Mouse (Mus musculus) urinary bladder, postnatal 14 days (tissue): Measurements from ENCODE around the gene Strbp.
A peak's percentile ranks its signal among the peaks of the same experiment; 100 is the strongest.

ENCODE experiments used
- DNase-seq: peaks from one replicate; pipeline ENCODE4 v3.0.0; 2021; ENCODE audit warnings: low spot score

Strbp gene

DNA sequence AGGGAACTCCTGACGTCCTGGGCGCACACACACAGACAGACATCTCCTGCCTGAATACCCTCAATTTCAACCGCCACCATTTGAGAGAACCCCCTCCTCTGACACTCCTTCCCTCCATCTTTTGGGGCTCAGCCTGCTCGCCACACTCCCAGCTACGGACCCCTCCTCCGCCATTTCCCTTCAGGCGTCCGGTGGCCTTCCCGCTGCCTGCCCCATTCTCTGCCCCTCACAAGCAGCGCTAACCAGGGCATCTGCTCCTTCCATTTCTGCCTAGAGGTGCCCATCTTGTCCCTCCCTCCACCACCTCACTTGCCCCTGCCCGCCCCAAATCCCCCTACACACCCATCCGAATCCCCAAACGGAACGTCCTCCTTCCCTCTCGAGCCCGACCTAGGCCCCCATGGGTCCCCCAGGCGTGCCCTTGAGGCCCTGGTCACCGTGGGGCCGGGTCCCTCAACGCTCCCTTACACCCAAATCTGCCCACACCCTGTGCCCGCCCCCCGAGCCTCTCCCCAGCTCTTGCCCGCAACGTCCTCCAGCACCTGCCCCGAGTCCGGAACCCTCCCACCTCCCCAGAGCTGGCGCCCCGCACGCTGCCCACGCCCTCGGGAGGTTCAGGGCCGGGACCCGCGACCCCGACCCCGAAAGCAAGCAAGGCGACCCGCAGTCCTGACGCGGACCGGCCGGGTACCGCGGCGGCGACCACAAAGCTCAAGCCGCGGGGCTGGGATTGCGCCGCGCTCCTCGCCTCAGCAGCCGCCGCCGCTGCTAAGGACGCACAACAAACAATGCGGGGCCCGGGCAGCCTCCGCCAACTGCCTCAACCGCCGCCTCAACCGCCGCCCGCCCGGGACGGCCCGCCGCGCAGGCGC, 1.1 kb downstream of the Strbp start:
- peak; percentile 19 for DNase-seq

DNA sequence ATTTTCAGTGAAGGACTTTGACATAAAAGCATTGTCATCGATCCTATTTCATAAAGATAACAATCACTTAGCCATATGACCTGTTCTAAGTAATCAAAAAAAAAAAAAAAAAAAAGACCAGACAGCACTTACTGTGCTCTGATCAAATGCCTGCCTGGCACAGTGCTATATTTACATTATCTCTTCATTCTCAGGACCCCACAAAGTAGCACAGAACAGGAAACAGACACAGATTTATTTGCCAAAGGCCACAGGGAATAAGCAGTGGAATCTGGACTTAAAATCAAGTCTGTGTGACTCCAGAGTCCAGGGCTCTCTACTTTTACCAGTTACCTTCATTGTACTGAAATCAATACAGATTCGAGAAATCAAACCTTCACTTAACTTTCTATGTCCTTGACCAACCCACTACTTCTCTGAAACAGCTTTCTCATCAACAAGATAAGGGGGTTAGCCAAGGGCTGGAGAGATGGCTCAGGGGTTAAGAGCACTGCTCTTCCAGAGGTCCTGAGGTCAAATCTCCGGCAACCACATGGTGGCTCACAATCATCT, 14.5 kb downstream of the Strbp start:
- DNase-seq, result no peak

DNA sequence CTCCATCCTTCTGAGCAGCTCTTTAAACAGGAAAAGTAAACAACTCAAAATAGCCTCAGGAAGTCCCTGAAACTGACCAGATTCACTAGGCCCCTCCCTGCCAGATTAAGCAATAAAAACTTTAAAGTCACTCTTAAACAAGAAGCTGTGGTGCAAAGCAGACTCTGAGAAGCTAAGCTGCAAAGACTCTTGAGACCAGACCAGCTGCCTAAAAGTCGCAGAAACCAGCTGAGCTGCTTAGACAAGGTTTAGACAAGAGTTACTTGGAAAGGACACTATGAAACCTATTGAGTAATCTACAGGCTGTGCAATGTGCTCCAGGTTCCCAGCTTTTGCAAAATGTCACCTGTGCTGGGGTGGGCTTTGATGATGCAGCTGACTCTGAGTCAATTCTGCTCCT, 16.6 kb downstream of the Strbp start:
- DNase-seq, result no peak

DNA sequence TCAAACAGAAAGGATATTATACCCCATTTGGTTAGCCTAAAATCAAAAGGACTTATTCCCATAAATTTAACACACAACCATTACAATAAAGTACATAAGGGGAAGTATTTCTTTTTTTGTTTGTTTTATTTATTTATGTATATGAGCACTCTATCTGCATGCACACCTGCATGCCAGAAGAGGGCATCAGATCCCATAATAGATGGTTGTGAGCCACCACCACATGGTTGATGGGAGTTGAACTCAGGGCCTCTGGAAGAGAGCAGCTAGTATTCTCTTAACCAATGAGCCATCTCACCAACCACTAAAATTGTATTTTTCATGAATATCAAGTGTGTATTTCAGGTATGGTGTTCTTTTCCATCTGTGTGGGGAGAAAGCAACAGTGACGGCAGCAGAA, 18.8 kb downstream of the Strbp start:
- DNase-seq, result no peak

DNA sequence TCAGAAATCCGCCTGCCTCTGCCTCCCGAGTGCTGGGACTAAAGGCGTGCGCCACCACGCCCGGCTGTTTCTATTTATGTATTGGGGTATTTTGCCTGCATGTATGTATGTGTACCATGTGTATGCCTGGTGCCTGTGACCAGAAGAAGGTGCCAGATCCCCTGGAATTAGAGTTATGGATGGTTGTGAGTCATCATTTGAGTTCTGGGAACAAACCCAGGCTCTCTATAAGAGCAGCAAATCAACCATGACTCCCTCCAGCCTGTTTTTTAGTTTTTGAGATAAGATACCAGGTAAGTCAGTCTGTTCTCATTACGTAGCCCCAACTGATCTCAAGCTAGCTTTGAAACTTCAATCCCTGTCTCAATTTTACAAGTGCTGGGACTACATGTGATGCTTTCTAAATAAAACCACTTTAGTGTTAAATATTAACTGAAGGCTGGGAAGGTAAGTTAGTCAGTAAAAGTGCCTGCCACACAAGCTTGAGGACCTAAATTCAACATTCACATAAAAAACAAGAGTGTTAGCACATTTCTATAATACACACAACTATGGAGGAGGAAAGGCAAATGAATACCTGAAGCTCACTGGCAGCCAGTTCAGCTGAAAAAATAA, 21.4 kb downstream of the Strbp start:
- no peak for DNase-seq

DNA sequence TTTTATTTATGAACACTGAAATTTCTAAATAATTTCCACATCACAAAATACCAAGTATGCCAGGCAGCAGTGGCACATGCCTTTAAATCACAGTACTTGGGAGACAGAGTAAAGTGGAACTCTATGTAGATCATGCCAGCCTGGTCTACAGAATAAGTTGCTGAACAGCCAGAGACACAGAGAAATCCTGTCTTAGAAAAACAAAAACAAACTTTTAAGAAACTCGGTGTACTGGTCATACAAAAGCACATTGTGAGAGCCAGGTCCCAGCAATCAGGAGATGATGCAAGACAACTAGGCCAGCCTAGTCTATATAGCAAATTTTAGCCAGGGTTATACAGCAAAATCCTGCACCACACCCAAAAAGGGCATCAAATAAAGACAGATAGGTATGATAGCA, 52.6 kb downstream of the Strbp start:
- DNase-seq, result no peak

DNA sequence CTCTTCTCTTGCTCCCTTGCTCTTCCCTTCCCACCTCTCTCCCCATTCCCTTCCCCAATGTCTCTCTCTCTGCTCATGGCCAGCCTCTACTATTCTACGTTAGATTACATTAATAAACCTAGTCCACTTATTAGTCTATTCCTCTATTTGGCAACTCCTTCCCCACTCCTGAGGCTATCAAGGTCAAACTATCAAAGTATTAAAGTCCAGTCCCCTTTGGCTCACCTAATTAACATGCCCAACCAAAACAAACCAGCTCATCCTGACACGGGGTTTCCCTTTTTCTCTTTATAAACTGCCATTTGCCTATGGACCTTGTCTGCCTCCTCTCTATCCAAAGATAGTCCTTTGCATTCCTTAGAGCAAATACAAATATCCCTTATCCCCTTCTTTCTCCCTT, 54.1 kb downstream of the Strbp start:
- no peak for DNase-seq

DNA sequence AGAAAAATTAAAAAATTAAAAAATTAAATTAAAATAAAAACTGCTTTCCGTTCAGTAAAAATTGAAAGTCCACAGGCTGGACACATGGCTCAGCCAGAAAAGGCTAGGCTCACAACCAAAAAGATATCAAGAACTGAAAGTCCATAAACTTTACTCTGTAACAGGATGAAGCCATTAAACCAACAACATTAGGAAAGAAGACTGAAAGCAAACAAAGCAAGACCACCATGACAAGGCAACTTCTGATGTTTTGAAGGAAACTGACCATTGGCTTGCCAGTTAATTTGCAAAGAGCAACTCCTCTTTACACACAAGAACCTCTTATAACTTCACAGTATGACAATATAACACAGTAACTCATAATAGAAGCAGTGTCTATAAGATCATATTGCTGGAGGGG, 54.7 kb downstream of the Strbp start:
- DNase-seq, result no peak

DNA sequence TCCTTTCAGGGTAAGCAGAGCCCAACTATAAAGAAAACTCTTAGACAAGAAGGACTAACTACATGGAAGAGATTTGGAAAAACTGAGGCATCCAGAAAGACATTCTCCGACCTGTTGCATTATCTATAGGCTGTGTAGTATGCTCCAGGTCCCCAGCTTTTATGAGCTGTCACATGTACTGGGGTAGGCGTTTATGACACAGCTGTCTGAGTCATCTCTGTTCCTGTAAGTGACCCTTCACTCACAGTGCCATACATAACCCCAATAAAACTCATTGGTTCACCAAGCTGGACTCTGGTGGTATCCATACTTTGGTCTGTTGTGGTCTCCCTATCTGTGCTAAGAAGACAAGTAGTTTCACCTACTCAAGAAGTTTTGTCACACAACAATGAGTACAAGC, 80.3 kb downstream of the Strbp start:
- no peak for DNase-seq

DNA sequence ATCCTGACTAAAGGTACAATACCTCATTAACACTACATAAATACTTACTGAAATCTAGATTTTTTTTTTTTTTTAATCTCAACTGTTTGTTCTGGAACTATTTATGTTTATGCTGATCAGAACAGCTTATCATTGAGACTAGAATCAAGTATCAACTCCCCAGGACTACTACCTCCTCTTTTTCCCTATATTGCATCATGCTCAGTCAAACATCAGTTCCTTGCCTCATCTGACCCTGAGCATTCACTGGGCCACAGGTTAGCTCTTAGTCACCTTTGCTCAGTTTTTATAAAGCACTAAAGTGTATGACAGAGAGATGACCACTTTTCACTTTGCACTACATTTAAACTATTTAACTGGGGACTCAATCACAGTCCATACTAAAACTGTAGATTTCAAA, 115.7 kb downstream of the Strbp start:
- DNase-seq, result no peak

DNA sequence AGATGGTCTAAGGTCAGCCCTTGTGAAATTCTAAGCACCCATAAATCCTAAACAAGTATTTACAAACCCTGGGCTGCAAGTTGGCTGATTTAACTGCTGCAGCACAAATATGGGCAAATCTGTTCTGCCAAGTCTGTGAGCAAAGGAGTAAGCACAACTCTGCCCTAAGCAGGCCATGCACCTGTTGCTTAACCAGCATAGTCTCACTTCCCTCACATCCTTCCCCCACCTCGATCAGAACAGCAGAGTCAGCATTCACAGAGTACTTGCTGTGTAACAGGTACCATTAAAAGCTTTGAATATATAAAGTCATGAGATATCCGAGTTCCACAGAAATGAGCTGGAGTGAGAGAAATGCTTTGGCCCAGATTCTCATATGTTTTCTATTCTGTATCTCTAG, 125.5 kb downstream of the Strbp start:
- no peak for DNase-seq

DNA sequence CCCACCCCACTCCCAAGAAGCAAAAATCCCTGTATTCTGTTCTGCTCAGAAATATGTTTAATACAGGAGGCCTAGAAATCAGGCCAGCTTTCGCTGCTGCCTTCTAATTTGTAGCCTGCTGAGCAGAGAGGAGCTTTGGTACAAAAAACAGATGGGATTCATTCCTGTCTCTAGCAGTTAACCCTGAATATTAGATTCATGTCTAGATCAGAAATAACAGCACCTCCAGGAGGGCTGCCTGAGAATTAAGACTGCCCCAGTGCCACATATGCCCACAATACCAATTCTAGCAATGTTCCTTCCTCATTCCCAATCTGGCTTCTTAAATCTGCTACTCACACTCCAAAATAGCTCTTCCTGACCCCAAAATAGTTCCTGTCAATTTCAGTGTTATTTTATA, 127.0 kb downstream of the Strbp start:
- no peak for DNase-seq

DNA sequence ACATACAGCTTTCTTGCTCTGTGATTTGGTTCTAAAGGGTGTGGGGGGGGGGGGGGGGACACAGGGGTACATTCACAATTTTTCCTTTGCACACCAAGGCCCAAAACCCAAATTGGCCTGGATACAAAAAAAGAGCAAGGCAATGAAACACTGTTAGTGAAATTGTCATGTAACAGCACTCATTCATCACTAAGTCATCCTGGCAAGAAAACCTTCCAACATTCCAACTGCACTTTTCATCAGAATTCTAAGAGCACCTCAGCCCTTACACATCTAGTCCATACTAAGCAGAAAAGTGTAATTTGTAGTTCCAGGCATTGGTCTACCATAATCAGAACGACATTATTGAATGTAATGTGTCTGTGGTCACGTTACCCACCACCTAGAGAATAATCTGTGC, 131.5 kb downstream of the Strbp start:
- DNase-seq, result no peak

DNA sequence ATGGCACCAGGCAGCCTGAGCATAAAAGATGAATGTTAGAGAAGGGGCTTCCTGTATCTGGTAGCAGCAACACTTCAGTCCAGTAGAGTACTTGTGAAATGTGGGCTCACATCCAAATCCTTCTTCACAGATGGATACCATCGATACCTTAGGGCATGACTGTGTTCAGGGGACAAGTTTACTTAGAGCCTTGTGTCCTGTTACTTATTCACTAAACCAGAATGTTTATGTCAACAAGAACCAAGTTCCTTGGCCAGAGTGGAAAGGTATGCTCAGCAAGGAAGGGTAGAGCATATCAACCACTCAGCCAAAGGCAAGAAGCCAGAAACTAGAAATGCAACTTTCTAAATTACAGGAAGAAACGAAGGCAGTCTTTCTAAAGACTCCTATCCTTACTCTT, 133.0 kb downstream of the Strbp start:
- DNase-seq, result peak; percentile 29

DNA sequence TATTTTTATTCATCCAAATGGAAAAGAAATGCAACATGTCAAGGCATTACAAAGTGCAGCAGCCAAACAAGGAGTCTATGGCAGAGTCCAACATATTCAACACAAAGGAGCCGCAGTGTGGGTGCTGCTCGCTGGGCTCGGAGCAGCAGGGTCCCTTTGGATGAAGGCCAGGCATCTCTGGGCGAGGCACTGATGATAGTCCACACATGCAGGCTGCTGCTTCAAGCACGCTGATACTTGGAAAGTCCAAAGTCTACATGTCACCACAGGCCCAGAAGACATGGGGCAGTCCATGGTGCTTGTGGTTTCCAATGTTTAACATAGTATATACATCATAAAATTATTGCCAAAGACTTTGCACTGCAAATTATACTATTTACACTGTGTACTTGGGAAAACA, 133.8 kb downstream of the Strbp start:
- peak; percentile 56 for DNase-seq

DNA sequence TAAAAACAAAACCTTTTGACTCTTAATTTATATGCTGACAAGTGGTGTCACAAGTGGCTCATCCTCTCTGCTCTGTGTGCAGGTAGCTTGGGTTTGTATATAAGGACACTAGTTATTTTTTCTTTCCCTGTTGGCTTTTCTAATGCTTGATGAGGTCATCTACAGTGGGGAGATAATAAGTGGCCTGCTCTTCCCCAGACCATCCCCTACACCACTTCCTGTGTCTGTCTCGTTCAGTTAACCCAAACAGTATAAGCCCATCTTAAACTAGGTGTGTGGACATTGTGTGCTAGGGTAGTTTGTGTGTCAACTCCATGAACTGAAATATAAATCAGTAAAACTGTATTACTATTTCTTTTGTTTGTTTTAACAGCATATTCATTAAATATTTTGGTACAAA, 137.6 kb downstream of the Strbp start:
- DNase-seq, result no peak

DNA sequence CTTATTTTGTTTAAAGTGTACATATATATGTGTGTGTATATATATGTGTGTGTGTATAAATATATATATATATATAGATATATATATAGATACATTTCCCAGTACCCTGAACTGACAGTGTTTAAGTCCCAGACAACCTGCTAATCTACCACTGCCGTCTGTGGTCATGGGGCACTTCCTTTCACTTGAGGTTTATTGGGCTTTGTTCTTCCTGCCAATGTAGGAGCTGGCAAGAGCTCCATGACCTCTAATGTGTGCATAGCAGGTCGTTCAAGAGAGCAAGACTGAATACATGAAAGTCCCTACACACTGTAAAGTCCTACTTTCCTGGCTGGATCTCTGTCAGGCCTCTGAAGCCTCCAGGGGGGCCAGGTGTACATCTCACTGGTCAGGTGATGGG, 138.1 kb downstream of the Strbp start:
- DNase-seq, result no peak

DNA sequence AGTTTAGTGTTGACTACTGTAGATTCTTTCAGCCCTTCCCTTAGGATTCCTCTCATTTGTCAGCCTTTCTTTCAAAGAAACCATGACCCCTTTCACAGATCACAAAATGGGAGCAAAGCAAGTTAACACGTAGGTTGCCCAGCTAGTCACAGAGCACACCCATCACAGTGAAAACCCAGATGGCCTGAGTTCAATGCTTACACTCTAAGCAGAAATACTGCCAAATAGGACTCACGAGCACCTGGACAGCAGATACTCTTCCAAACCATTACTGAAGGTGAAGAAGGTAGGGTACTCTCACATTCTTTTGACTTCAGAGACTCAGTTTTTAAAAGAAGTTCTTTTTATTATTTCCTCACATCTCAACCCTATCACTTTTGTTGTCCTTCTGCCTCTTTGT, 147.3 kb downstream of the Strbp start:
- no peak for DNase-seq

DNA sequence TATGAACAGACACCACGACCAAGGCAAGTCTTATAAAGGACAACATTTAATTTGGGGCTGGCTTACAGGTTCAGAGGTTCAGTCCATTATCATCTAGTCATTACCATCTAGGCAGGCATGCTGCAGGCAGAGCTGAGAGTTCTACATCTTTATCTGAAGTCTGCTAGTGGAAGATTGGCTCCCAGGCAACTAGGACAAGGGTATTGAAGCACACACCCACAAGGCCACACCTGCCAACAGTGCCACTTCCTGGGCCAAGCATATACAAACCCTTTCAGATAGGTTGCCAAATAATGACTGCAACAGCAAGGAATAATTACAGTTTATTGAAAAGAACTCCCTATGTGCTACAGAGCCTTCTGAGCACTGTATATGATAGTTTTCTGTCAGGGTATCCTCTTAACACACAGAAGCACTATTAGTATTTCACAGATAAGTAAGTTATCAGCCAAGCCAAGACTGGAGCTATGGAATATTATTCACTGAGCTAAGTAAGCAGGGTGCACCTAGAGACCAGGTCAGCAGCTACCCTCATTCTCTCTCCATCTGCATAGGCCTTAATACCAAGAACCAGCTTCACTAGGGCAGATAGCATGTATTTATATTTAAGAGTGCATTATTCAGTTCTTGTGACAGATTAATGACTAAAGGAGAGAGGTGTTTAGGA, 154.2 kb downstream of the Strbp start:
- DNase-seq, result no peak

DNA sequence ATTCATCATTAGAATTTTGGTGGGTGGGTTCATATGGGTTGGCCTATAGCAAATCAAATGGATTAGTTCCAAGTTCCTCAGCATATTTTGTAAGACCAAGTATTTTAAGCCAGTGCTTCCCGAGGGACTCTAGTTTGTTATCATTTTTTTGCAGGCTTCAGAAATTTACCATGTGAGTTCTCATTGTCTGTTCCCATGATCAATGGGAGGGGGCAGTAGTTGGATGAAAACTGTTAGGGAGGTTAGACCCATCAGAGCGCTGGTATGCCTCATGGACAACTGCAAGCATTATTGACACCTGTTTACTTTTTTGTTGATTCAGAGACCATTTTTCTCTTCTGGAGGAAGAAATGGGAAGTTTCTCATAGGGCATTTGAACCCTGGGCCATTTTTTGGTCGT, 172.0 kb downstream of the Strbp start:
- DNase-seq, result no peak

DNA sequence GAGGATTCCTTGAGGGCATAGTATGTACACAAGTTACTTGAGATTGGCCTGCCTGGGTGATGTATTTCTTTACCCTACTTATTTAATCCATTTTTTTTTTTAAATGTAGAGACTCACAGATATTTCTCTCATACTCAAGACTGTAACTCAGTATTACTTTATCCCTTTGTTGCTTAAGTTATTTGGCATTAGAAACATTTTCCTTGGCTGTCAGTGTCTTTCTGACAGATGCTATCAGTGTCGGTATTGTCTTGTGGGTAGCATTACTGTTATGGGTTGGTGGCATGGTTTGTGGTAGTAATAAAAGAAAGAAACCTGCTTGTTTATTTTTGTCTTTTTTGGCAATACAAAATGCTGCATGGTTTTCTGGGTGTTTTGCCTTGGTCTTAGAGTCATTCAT, 172.9 kb downstream of the Strbp start:
- no peak for DNase-seq

DNA sequence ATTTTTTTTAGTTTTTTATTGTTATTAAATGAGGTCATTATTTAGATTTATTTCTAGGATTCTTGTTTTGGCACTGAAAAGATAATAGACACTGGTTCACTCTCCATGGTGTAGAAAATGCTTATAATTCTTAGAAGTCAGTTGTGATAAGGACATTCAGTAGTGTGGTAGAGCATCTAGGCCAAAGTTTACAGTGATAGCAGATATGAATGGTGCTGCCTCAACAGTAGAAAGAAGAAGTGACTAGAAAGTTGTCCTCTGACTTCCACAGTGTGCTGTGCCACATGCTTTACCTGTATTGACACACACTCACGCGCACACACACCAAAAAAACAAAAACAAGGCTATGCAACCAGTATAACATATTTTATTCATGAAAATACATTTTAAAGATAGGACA, 174.3 kb downstream of the Strbp start:
- no peak for DNase-seq

DNA sequence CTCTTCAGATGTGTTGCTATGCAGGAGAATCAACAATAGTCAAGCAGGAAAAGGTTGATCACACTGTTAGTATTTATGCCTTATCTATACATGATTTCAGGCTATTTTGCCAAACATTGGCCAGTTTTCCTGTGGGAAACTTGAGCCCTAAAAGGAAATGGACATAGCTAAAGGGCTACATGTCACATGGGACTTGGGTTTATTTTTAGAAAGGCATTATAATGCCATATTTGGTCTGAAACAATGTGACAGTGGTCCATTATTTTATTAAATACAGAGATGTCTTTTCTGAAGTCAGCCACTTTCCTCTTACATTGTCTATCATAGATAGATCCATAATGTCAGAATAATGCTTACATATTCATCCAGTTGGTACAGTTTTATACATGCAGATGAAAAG, 176.1 kb downstream of the Strbp start:
- no peak for DNase-seq
